Mouse (Mus musculus): ENCODE measurements around the gene Zc3h10. TPM values are rescaled to one million over a fixed set of nuclear protein-coding genes. Genes with fewer than 3 reads are reported as not detected.
"Not testable (repeated sequence)": the region's sequence is repeated elsewhere in the genome, so short reads cannot be mapped to it uniquely, and the experiment has no call there.

The Zc3h10 gene
- polyA plus RNA-seq, 1 experiment from 2014 or later: 11.9 TPM

- Histone ChIP-seq H3K36me3 (peaks cover 19% of the 10 kb centered on the region), H3K4me2 (no peak overlapping the region), H3K27me3 (replicated peaks) (no peaks in the 10 kb centered on the region), H3K9ac (no peak overlapping the region), H3K4me3 (no peak overlapping the region), H3K4me1 (replicated peaks) (peaks cover 12% of the 10 kb centered on the region), H3K9me3 (replicated peaks) (no peaks in the 10 kb centered on the region), H3K27ac (ENCODE audit: poor library complexity, severe bottlenecking) (no peak overlapping the region)
- WGBS: 93% methylated on average over 14 of the region's 14 CpGs
- ATAC-seq (ENCODE audit: insufficient number of reproducible peaks, low FRiP score): no peak
These were observed 41.6 kb downstream of the Zc3h10 start for GRCm38 (mm10) chr10:128505974-128506373.

GRCm38 (mm10) chr10:128505371-128505667 lies 42.3 kb downstream of the Zc3h10 start:
- Histone ChIP-seq H3K4me1 (replicated peaks) (peaks cover 12% of the 10 kb centered on the region), H3K36me3 (peaks cover 13% of the 10 kb centered on the region)
- not testable (repeated sequence) for H3K27ac ChIP-seq (ENCODE audit: poor library complexity, severe bottlenecking); H3K4me2 ChIP-seq; ATAC-seq (ENCODE audit: insufficient number of reproducible peaks, low FRiP score); H3K9ac ChIP-seq; H3K4me3 ChIP-seq; H3K9me3 ChIP-seq (replicated peaks); H3K27me3 ChIP-seq (replicated peaks)
- 85% methylated on average over 5 of the region's 5 CpGs for WGBS

GRCm38 (mm10) chr10:128504641-128505370 lies 42.8 kb downstream of the Zc3h10 start:
- ATAC-seq (ENCODE audit: insufficient number of reproducible peaks, low FRiP score): no peak
- no peak overlapping the region; the same call in 1 of the 2 replicates for H3K27ac ChIP-seq (ENCODE audit: poor library complexity, severe bottlenecking)

GRCm38 (mm10) chr10:128504012-128504411 lies 43.6 kb downstream of the Zc3h10 start:
- H3K9ac ChIP-seq: no peak overlapping the region
- 65% methylated on average over 3 of the region's 3 CpGs for WGBS
- H3K9me3 ChIP-seq (replicated peaks): no peaks in the 10 kb centered on the region
- H3K4me1 ChIP-seq (replicated peaks): peaks cover 12% of the 10 kb centered on the region
- H3K27ac ChIP-seq (ENCODE audit: poor library complexity, severe bottlenecking): no peak overlapping the region
- H3K4me2 ChIP-seq: no peak overlapping the region
- no peak overlapping the region for H3K4me3 ChIP-seq
- ATAC-seq (ENCODE audit: insufficient number of reproducible peaks, low FRiP score): no peak
- peaks cover 3% of the 10 kb centered on the region; the same call in 1 of the 2 replicates for H3K36me3 ChIP-seq
- no peaks in the 10 kb centered on the region for H3K27me3 ChIP-seq (replicated peaks)

More at GRCm38 (mm10) chr10:128504641-128505370, 42.8 kb downstream of the Zc3h10 start:
- WGBS: 60% methylated on average over 9 of the region's 9 CpGs
- Histone ChIP-seq H3K9ac (0 out of 2 replicates have a peak overlapping the region, but pooled peaks have one; percentile 4), H3K9me3 (replicated peaks) (no peaks in the 10 kb centered on the region), H3K36me3 (peaks cover 8% of the 10 kb centered on the region), H3K27me3 (replicated peaks) (no peaks in the 10 kb centered on the region), H3K4me1 (replicated peaks) (peaks cover 12% of the 10 kb centered on the region), H3K4me3 (no peak overlapping the region), H3K4me2 (no peak overlapping the region)

GRCm38 (mm10) chr10:128503532-128503931 lies 44.0 kb downstream of the Zc3h10 start:
- Histone ChIP-seq H3K4me1 (replicated peaks) (peaks cover 12% of the 10 kb centered on the region), H3K4me2 (no peak overlapping the region), H3K4me3 (no peak overlapping the region), H3K36me3 (peaks cover 3% of the 10 kb centered on the region; the same call in 1 of the 2 replicates), H3K9ac (no peak overlapping the region), H3K9me3 (replicated peaks) (no peaks in the 10 kb centered on the region), H3K27ac (ENCODE audit: poor library complexity, severe bottlenecking) (no peak overlapping the region), H3K27me3 (replicated peaks) (no peaks in the 10 kb centered on the region)
- WGBS: 76% methylated on average over 8 of the region's 8 CpGs
- ATAC-seq (ENCODE audit: insufficient number of reproducible peaks, low FRiP score): no peak

GRCm38 (mm10) chr10:128502341-128502740 lies 45.2 kb downstream of the Zc3h10 start:
- Histone ChIP-seq H3K4me2 (no peak overlapping the region), H3K36me3 (peaks cover 3% of the 10 kb centered on the region; the same call in 1 of the 2 replicates), H3K9ac (no peak overlapping the region), H3K9me3 (replicated peaks) (no peaks in the 10 kb centered on the region), H3K4me1 (replicated peaks) (peaks cover 12% of the 10 kb centered on the region), H3K4me3 (no peak overlapping the region), H3K27me3 (replicated peaks) (no peaks in the 10 kb centered on the region), H3K27ac (ENCODE audit: poor library complexity, severe bottlenecking) (no peak overlapping the region)
- WGBS: 64% methylated on average over 5 of the region's 5 CpGs
- no peak for ATAC-seq (ENCODE audit: insufficient number of reproducible peaks, low FRiP score)

GRCm38 (mm10) chr10:128499116-128499671 lies 48.4 kb downstream of the Zc3h10 start:
- Histone ChIP-seq H3K9me3 (replicated peaks) (no peaks in the 10 kb centered on the region), H3K4me1 (replicated peaks) (peaks cover 29% of the 10 kb centered on the region), H3K27me3 (replicated peaks) (no peaks in the 10 kb centered on the region), H3K36me3 (no peaks in the 10 kb centered on the region), H3K9ac (peak overlapping the region; percentile 73), H3K27ac (ENCODE audit: poor library complexity, severe bottlenecking) (peak overlapping the region; percentile 95), H3K4me3 (peak overlapping the region; percentile 62), H3K4me2 (peak overlapping the region; percentile 75)
- under 1% methylated on average over 21 of the region's 21 CpGs for WGBS
- peak; percentile 57 for ATAC-seq (ENCODE audit: insufficient number of reproducible peaks, low FRiP score)

GRCm38 (mm10) chr10:128498590-128498989 lies 49.0 kb downstream of the Zc3h10 start, which contains the start of gene Myl6b:
TSS of gene Myl6b (minus strand) at chr10:128498685.
- no peaks in the 10 kb centered on the region for H3K27me3 ChIP-seq (replicated peaks)
- peak within 1 kb of the TSS; percentile 75 for H3K4me2 ChIP-seq
- H3K4me1 ChIP-seq (replicated peaks): peaks cover 27% of the 10 kb centered on the region
- peak within 1 kb of the TSS; percentile 73 for H3K9ac ChIP-seq
- WGBS: under 1% methylated on average over 26 of the region's 27 CpGs
- H3K27ac ChIP-seq (ENCODE audit: poor library complexity, severe bottlenecking): peak within 1 kb of the TSS; percentile 95
- no peaks in the 10 kb centered on the region for H3K9me3 ChIP-seq (replicated peaks)
- peak; percentile 92 for ATAC-seq (ENCODE audit: insufficient number of reproducible peaks, low FRiP score)
- H3K4me3 ChIP-seq: peak within 1 kb of the TSS; percentile 62
- H3K36me3 ChIP-seq: no peaks in the 10 kb centered on the region

- Histone ChIP-seq H3K9ac (0 out of 2 replicates have a peak overlapping the region, but pooled peaks have one; percentile 16), H3K27ac (ENCODE audit: poor library complexity, severe bottlenecking) (no peak overlapping the region), H3K9me3 (replicated peaks) (no peaks in the 10 kb centered on the region), H3K4me2 (no peak overlapping the region), H3K4me3 (no peak overlapping the region), H3K27me3 (replicated peaks) (no peaks in the 10 kb centered on the region), H3K36me3 (0 out of 2 replicates have a peak, but pooled peaks cover 3% of the 10 kb centered on the region), H3K4me1 (replicated peaks) (peaks cover 26% of the 10 kb centered on the region)
- 43% methylated on average over 6 of the region's 6 CpGs for WGBS
- ATAC-seq (ENCODE audit: insufficient number of reproducible peaks, low FRiP score): no peak
These were observed 50.3 kb downstream of the Zc3h10 start for GRCm38 (mm10) chr10:128497134-128497737.

- Histone ChIP-seq H3K27me3 (replicated peaks) (no peaks in the 10 kb centered on the region), H3K4me3 (no peak overlapping the region), H3K36me3 (peaks cover 10% of the 10 kb centered on the region), H3K9ac (peak overlapping the region; percentile 36), H3K4me2 (0 out of 2 replicates have a peak overlapping the region, but pooled peaks have one; percentile 4), H3K27ac (ENCODE audit: poor library complexity, severe bottlenecking) (peak overlapping the region; percentile 18; the same call in 1 of the 2 replicates), H3K4me1 (replicated peaks) (peaks cover 33% of the 10 kb centered on the region), H3K9me3 (replicated peaks) (no peaks in the 10 kb centered on the region)
- ATAC-seq (ENCODE audit: insufficient number of reproducible peaks, low FRiP score): no peak
- WGBS: 33% methylated on average over 6 of the region's 6 CpGs
These were observed 51.0 kb downstream of the Zc3h10 start for GRCm38 (mm10) chr10:128496509-128497077.

- Histone ChIP-seq H3K9ac (peak overlapping the region; percentile 36; the same call in 1 of the 2 replicates), H3K4me1 (replicated peaks) (peaks cover 40% of the 10 kb centered on the region), H3K27ac (ENCODE audit: poor library complexity, severe bottlenecking) (peak overlapping the region; percentile 18; the same call in 1 of the 2 replicates), H3K4me3 (no peak overlapping the region), H3K9me3 (replicated peaks) (no peaks in the 10 kb centered on the region), H3K36me3 (peaks cover 17% of the 10 kb centered on the region), H3K27me3 (replicated peaks) (no peaks in the 10 kb centered on the region), H3K4me2 (no peak overlapping the region)
- no peak for ATAC-seq (ENCODE audit: insufficient number of reproducible peaks, low FRiP score)
- 72% methylated on average over 4 of the region's 4 CpGs for WGBS
These were observed 51.7 kb downstream of the Zc3h10 start for GRCm38 (mm10) chr10:128495903-128496302.
